ENCODE assay signal across 11 mouse cellular contexts in the genomic region with DNA sequence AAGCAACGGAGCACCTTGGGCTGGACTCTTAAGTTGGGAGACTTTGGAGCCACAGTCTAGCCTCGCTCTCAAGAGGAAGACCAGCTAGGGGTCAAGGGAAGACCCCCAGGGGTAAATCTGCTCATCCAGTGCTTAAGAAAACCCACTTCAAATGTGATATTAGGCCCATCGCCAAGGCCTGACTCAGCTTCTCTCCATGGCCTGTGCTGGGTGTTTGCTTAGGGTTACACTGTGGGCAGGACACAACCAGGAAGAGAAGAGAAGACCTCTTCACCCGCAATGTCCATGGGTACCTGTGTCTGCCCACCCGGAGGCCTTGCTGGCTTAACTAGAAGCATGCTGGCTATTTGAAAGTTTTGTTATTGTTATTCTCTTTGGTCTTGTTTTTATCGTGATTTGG.
DNase-seq lines count a peak whose midpoint lies in the region; ATAC-seq and TF ChIP-seq lines count a peak whose summit lies in the region.
"Had no signal": no experiment of that assay in that cellular context is flagged by ENCODE, and none has a peak within 500 bp of the region (broad histone marks: within the 10 kb centered on the region; RNA-seq: fewer than 3 reads in every experiment).

No protein-coding gene starts in this region.

- H3K4me2 ChIP-seq in embryonic facial prominence, embryonic 13.5 days = no peak overlapping the region
- H3K4me2 ChIP-seq in stomach, embryonic 16.5 days (ENCODE audit: low read depth, low read length) = no peak overlapping the region
- H3K4me2 ChIP-seq: midbrain, embryonic 13.5 days; neural tube, embryonic 12.5 days had no signal

- no peak for TF ChIP-seq CTCF in testis, adult 2 months (IDR thresholded peaks at IDR 0.05; ENCODE audit: control insufficient read depth, insufficient read depth, insufficient replicate concordance, low read depth, low read length)

- peaks cover 23% of the 10 kb centered on the region for H3K4me1 ChIP-seq in embryonic facial prominence, embryonic 13.5 days
- H3K4me1 ChIP-seq in embryonic facial prominence, embryonic 10.5 days = peaks cover 9% of the 10 kb centered on the region; the same call in 1 of the 2 replicates
- H3K4me1 ChIP-seq in testis, adult 2 months (ENCODE audit: control insufficient read depth, insufficient read depth, low read length) = peaks cover 11% of the 10 kb centered on the region
- H3K4me1 ChIP-seq in stomach, embryonic 16.5 days (ENCODE audit: control insufficient read depth, insufficient read depth, low read length) = peaks cover 12% of the 10 kb centered on the region; the same call in 1 of the 2 replicates
- H3K4me1 ChIP-seq: midbrain, embryonic 13.5 days had no signal

- ATAC-seq in embryonic facial prominence, embryonic 13.5 days (ENCODE audit: insufficient number of reproducible peaks, insufficient read depth, low FRiP score, low TSS enrichment, low read depth) = no peak
- ATAC-seq in stomach, embryonic 16.5 days (ENCODE audit: insufficient read depth, low FRiP score) = no peak
- ATAC-seq in megakaryocyte progenitor cell, adult 5-6 weeks (replicated peaks; ENCODE audit: poor library complexity) = no peak
- ATAC-seq: midbrain, embryonic 13.5 days had no signal

- H3K36me3 ChIP-seq in embryonic facial prominence, embryonic 13.5 days = no peaks in the 10 kb centered on the region
- H3K36me3 ChIP-seq in embryonic facial prominence, embryonic 10.5 days (replicated peaks) = no peaks in the 10 kb centered on the region
- no peaks in the 10 kb centered on the region for H3K36me3 ChIP-seq in testis, adult 2 months (ENCODE audit: control insufficient read depth, insufficient read depth, low read length)
- H3K36me3 ChIP-seq in stomach, embryonic 16.5 days (ENCODE audit: control insufficient read depth, insufficient read depth, low read length) = no peaks in the 10 kb centered on the region
- H3K36me3 ChIP-seq: midbrain, embryonic 13.5 days; neural tube, embryonic 12.5 days had no signal

- H3K27me3 ChIP-seq in embryonic facial prominence, embryonic 13.5 days = no peaks in the 10 kb centered on the region
- H3K27me3 ChIP-seq in embryonic facial prominence, embryonic 10.5 days (replicated peaks; ENCODE audit: low read depth, poor library complexity, severe bottlenecking) = no peaks in the 10 kb centered on the region
- no peaks in the 10 kb centered on the region for H3K27me3 ChIP-seq in testis, adult 2 months (ENCODE audit: control insufficient read depth, insufficient read depth, low read length)
- no peaks in the 10 kb centered on the region for H3K27me3 ChIP-seq in stomach, embryonic 16.5 days (ENCODE audit: control insufficient read depth, insufficient read depth, low read length)
- H3K27me3 ChIP-seq: midbrain, embryonic 13.5 days; neural tube, embryonic 12.5 days had no signal

- 83% methylated on average over 6 of the region's 6 CpGs for WGBS in embryonic facial prominence, embryonic 13.5 days
- WGBS in embryonic facial prominence, embryonic 10.5 days = 89% methylated on average over 6 of the region's 6 CpGs
- 80% methylated on average over 6 of the region's 6 CpGs for WGBS in stomach, embryonic 16.5 days

- H3K9me3 ChIP-seq in embryonic facial prominence, embryonic 13.5 days = no peaks in the 10 kb centered on the region
- no peaks in the 10 kb centered on the region for H3K9me3 ChIP-seq in embryonic facial prominence, embryonic 10.5 days
- no peaks in the 10 kb centered on the region for H3K9me3 ChIP-seq in stomach, embryonic 16.5 days (replicated peaks; ENCODE audit: control insufficient read depth, low read length)
- H3K9me3 ChIP-seq: midbrain, embryonic 13.5 days; neural tube, embryonic 12.5 days had no signal

- H3K4me3 ChIP-seq in embryonic facial prominence, embryonic 13.5 days = no peak overlapping the region
- no peak overlapping the region for H3K4me3 ChIP-seq in embryonic facial prominence, embryonic 10.5 days
- peak overlapping the region; percentile 86 for H3K4me3 ChIP-seq in testis, adult 2 months (ENCODE audit: control insufficient read depth, low read depth, low read length)
- H3K4me3 ChIP-seq in stomach, embryonic 16.5 days (replicated peaks; ENCODE audit: low read length) = no peak overlapping the region
- H3K4me3 ChIP-seq: heart, adult 2 months; midbrain, embryonic 13.5 days; neural tube, embryonic 12.5 days had no signal

- no peak overlapping the region for H3K9ac ChIP-seq in embryonic facial prominence, embryonic 13.5 days
- no peak overlapping the region for H3K9ac ChIP-seq in stomach, embryonic 16.5 days (ENCODE audit: low read length)
- H3K9ac ChIP-seq: midbrain, embryonic 13.5 days; neural tube, embryonic 12.5 days had no signal

- peak overlapping the region; percentile 56 for H3K27ac ChIP-seq in embryonic facial prominence, embryonic 13.5 days
- H3K27ac ChIP-seq in embryonic facial prominence, embryonic 10.5 days (replicated peaks) = no peak overlapping the region
- peak overlapping the region; percentile 57; the same call in 1 of the 2 replicates for H3K27ac ChIP-seq in testis, adult 2 months (ENCODE audit: control insufficient read depth, insufficient read depth, low read depth, low read length)
- peak overlapping the region; percentile 73 for H3K27ac ChIP-seq in stomach, embryonic 16.5 days (ENCODE audit: low read length)
- H3K27ac ChIP-seq: heart, adult 2 months; midbrain, embryonic 13.5 days; neural tube, embryonic 12.5 days had no signal

- DNase-seq in embryonic facial prominence, embryonic 10.5 days (ENCODE audit: low spot score) = no peak
- no peak for DNase-seq in testis, postnatal 14 days (ENCODE audit: low spot score)
- peak; percentile 21 for DNase-seq in fibroblast of lung, adult 2 months (ENCODE audit: low read depth)
- no peak for DNase-seq in left cerebral cortex, adult 8-10 months (ENCODE audit: low spot score in 2 of 2)

- no peak for TF ChIP-seq POLR2A in testis, adult 2 months (IDR thresholded peaks at IDR 0.05; ENCODE audit: control insufficient read depth, low read depth, low read length)
